Comparison of ENCODE assay signal across 22 mouse cellular contexts in genomic region chr7:139972923-139973331, GRCm38 (mm10). TPM values are rescaled to one million over a fixed set of nuclear protein-coding genes. Genes with fewer than 3 reads are reported as not detected.
DNase-seq lines count a peak whose midpoint lies in the region; TF ChIP-seq lines count a peak whose summit lies in the region.
"Had no signal": no experiment of that assay in that cellular context is flagged by ENCODE, and none has a peak within 500 bp of the region (broad histone marks: within the 10 kb centered on the region; RNA-seq: fewer than 3 reads in every experiment).

No protein-coding gene starts in this region.

- H3K36me3 ChIP-seq in macrophage (ENCODE audit: inconsistent target), result no peaks in the 10 kb centered on the region
- no peaks in the 10 kb centered on the region for H3K36me3 ChIP-seq in kidney, adult 2 months (ENCODE audit: control insufficient read depth, insufficient read depth, low read length)
- H3K36me3 ChIP-seq: embryonic facial prominence, embryonic 13.5 days; forebrain, embryonic 12.5 days; hindbrain, embryonic 15.5 days; liver, embryonic 13.5 days; midbrain, embryonic 15.5 days; neural tube, embryonic 12.5 days had no signal

- no peak overlapping the region for H3K4me3 ChIP-seq in macrophage (ENCODE audit: inconsistent target)
- H3K4me3 ChIP-seq in kidney, adult 2 months (ENCODE audit: insufficient read depth, low read depth, low read length), result no peak overlapping the region
- H3K4me3 ChIP-seq: embryonic facial prominence, embryonic 13.5 days; forebrain, embryonic 12.5 days; hindbrain, embryonic 15.5 days; liver, embryonic 13.5 days; midbrain, embryonic 15.5 days; neural tube, embryonic 12.5 days had no signal

- no peak for TF ChIP-seq CTCF in kidney, adult 2 months (conservative IDR thresholded peaks at IDR 0.05; ENCODE audit: insufficient read depth, insufficient read length, low read depth, low read length)

- DNase-seq in 3134 (ENCODE audit: extremely low read depth, insufficient read length, low spot score) (peak; percentile 84), R1 (ENCODE audit: low read depth, low spot score) (peak; percentile 65)
- DNase-seq in CD4-positive helper T cell, adult 2 months (ENCODE audit: low read depth, low spot score), result peak; percentile 77
- no peak for DNase-seq in kidney, adult 2 months
- no peak for DNase-seq in ovary, adult 18-20 months (ENCODE audit: low spot score)
- no peak for DNase-seq in urinary bladder, postnatal 36 days (ENCODE audit: low spot score in 2 of 2)
- DNase-seq: adrenal gland, adult 2 months; cerebellum, postnatal 14 days; heart, postnatal 14 days; kidney, adult 9 months; liver, embryonic 13.5 days; retina, postnatal 1 day; spleen, adult 18-20 months had no signal

- H3K4me1 ChIP-seq in kidney, adult 2 months (ENCODE audit: control insufficient read depth, insufficient read depth, low read length), result no peaks in the 10 kb centered on the region
- H3K4me1 ChIP-seq: liver, embryonic 13.5 days; neural tube, embryonic 12.5 days had no signal

- H3K27me3 ChIP-seq in kidney, adult 2 months (replicated peaks; ENCODE audit: control insufficient read depth, insufficient read depth, low read length), result no peaks in the 10 kb centered on the region
- H3K27me3 ChIP-seq: embryonic facial prominence, embryonic 13.5 days; hindbrain, embryonic 15.5 days; liver, embryonic 13.5 days; neural tube, embryonic 12.5 days had no signal

- H3K27ac ChIP-seq in macrophage, result peak overlapping the region; percentile 99
- H3K27ac ChIP-seq in kidney, adult 2 months (ENCODE audit: insufficient read depth, low read depth, low read length), result no peak overlapping the region
- H3K27ac ChIP-seq: embryonic facial prominence, embryonic 13.5 days; forebrain, embryonic 12.5 days; hindbrain, embryonic 15.5 days; midbrain, embryonic 15.5 days; neural tube, embryonic 12.5 days had no signal

- TF ChIP-seq POLR2A in kidney, adult 2 months (IDR thresholded peaks at IDR 0.05; ENCODE audit: low read depth, low read length), result no peak

- H3K79me2 ChIP-seq in macrophage (ENCODE audit: inconsistent target), result no peaks in the 10 kb centered on the region

RNA-seq across cellular contexts. Expression of gene 6430531B16Rik, which starts 5.6 kb away (rescaled TPM):
- total RNA-seq in macrophage (2018; cell fraction: chromatin; rRNA removed), result 1 to 10 TPM in 17 of 26 experiments, under 1 TPM in 5, not detected in 4; 0.52 to 9.6 (median 1.7) TPM
- total RNA-seq in macrophage (2018; cell fraction: cytosol; rRNA removed), result under 1 TPM in 17 of 26 experiments, not detected in 9; 0.05 to 0.35 (median 0.20) TPM
- total RNA-seq in macrophage (2018; cell fraction: nucleus; rRNA removed), result 10 to 100 TPM in 1 of 26 experiments, 1 to 10 TPM in 6, under 1 TPM in 11, not detected in 8; 0.29 to 10.1 (median 0.83) TPM
- 0.23 to 0.38 TPM in 2 of 3 replicates, not detected in the other for polyA plus RNA-seq in macrophage (2018)
- polyA plus RNA-seq in kidney, adult 2 months (2012; rRNA removed), result 0.13 and 0.29 TPM in 2 replicates
- total RNA-seq: adrenal gland, adult 2 months; heart, postnatal 14 days had no signal
- polyA plus RNA-seq: liver, embryonic 13.5 days had no signal

RNA-seq across cellular contexts. Expression of gene Adam8, which starts 19.4 kb away (rescaled TPM):
- total RNA-seq in macrophage (2018; cell fraction: chromatin; rRNA removed), result 1,000 to 10,000 TPM in 7 of 26 experiments, 100 to 1,000 TPM in 19; 146 to 1,912 (median 371) TPM
- 100 to 1,000 TPM in 23 of 26 experiments, 10 to 100 TPM in 3; 96.7 to 475 (median 196) TPM for total RNA-seq in macrophage (2018; cell fraction: cytosol; rRNA removed)
- 1,000 to 10,000 TPM in 1 of 26 experiments, 100 to 1,000 TPM in 25; 153 to 2,204 (median 378) TPM for total RNA-seq in macrophage (2018; cell fraction: nucleus; rRNA removed)
- 169 to 1,404 TPM (median 407 TPM) in 3 replicates for polyA plus RNA-seq in macrophage (2018)
- polyA plus RNA-seq in kidney, adult 2 months (2012; rRNA removed), result 1.8 and 2.2 TPM in 2 replicates

RNA-seq across cellular contexts. Expression of gene Utf1, which starts 29.3 kb away (rescaled TPM):
- total RNA-seq in macrophage (2018; cell fraction: chromatin; rRNA removed), result not detected
- total RNA-seq in macrophage (2018; cell fraction: cytosol; rRNA removed), result not detected
- not detected for total RNA-seq in macrophage (2018; cell fraction: nucleus; rRNA removed)
- not detected in 3 replicates for polyA plus RNA-seq in macrophage (2018)
- polyA plus RNA-seq in kidney, adult 2 months (2012; rRNA removed), result 0.13 TPM in 1 of 2 replicates, not detected in the other
- total RNA-seq: adrenal gland, adult 2 months; heart, postnatal 14 days; layer of hippocampus, postnatal 10 days; left cerebral cortex, postnatal 36 days had no signal
- polyA plus RNA-seq: forebrain, embryonic 12.5 days; gonadal fat pad, adult 2 months; hindbrain, embryonic 15.5 days; liver, embryonic 13.5 days; midbrain, embryonic 15.5 days; neural tube, embryonic 12.5 days had no signal

Comparison
In these comparisons a context has a peak if more than half of its experiments do, and no peak if none do; other contexts are left out.
1. DNase-seq: peak in 3134 (single experiment), CD4-positive helper T cell, adult 2 months (single experiment) and R1 (single experiment); none in kidney, adult 2 months (single experiment), ovary, adult 18-20 months (single experiment) and urinary bladder, postnatal 36 days (0 of 2).
2. RNA of gene Adam8, which starts 19.4 kb away (polyA plus RNA-seq): 169 to 1,404 TPM in macrophage; 1.8 to 2.2 TPM in kidney, adult 2 months; every median in the first group is over 10 times any median in the second.